In genomic region chr7:6410043-6410442, GRCm38 (mm10) we compare ENCODE assay signal across 8 mouse cellular contexts. TPM values are rescaled to one million over a fixed set of nuclear protein-coding genes. Genes with fewer than 3 reads are reported as not detected.
DNase-seq lines count a peak whose midpoint lies in the region; ATAC-seq lines count a peak whose summit lies in the region.

Gm20715 (plus strand) TSS chr7:6410277.

- H3K4me1 ChIP-seq in megakaryocyte, embryonic 14.5 days, result peaks cover 4% of the 10 kb centered on the region

- H3K36me3 ChIP-seq in megakaryocyte, embryonic 14.5 days (replicated peaks; ENCODE audit: low read length), result no peaks in the 10 kb centered on the region

- peak within 1 kb of the TSS; percentile 53 for H3K4me3 ChIP-seq in megakaryocyte, embryonic 14.5 days (replicated peaks)

- DNase-seq in R1 (ENCODE audit: low read depth, low spot score), result peak; percentile 97
- peak; percentile 96 for DNase-seq in embryo, embryonic 11 days
- DNase-seq in gastrocnemius, postnatal 36 days, result peak; percentile 89
- peak; percentile 43 for DNase-seq in left cerebral cortex, adult 8-10 months (ENCODE audit: low spot score in 2 of 2)
- peak; percentile 58 for DNase-seq in right cerebral cortex, postnatal 25 days
- peak; percentile 88 to 96 for DNase-seq in urinary bladder, postnatal 4 days (ENCODE audit: low spot score in 2 of 2)

- intact Hi-C loops in gastrocnemius, postnatal 36 days (cut with DNase I), result no loop called here

- peak; percentile 63 for ATAC-seq in inflammation-experienced regulatory T-cells, adult 6 months

- H3K27me3 ChIP-seq in megakaryocyte, embryonic 14.5 days (replicated peaks), result peaks cover under 1% of the 10 kb centered on the region

- H3K9me3 ChIP-seq in megakaryocyte, embryonic 14.5 days, result peaks cover 6% of the 10 kb centered on the region; the same call in 1 of the 2 replicates

RNA-seq across cellular contexts. Expression of gene Gm20715, which starts in this region (rescaled TPM):
- total RNA-seq in gastrocnemius, postnatal 36 days (2021), result not detected
- not detected for polyA plus RNA-seq in inflammation-experienced regulatory T-cells, adult 6 months (2017; shearing (Covaris generic))
- total RNA-seq in left cerebral cortex, adult 8-10 months (2022), result under 1 TPM; 0.20 to 0.46 (median 0.31) TPM
- polyA plus RNA-seq in megakaryocyte, embryonic 14.5 days (2012; ENCODE audit: insufficient read depth, low replicate concordance), result not detected in 2 replicates

Comparison
In these comparisons a context has a peak if more than half of its experiments do, and no peak if none do; other contexts are left out.
1. Peak in every context shown above with its lines: DNase-seq, ATAC-seq and H3K4me3 ChIP-seq.
2. Peak in DNase-seq in gastrocnemius, postnatal 36 days; RNA of the gene not detected or under 1 TPM.
3. Peak in ATAC-seq in inflammation-experienced regulatory T-cells, adult 6 months; RNA of the gene not detected or under 1 TPM.
4. Peak in DNase-seq in left cerebral cortex, adult 8-10 months; RNA of the gene not detected or under 1 TPM.
5. DNase-seq: peak in every context shown above with its lines; median percentile 97 in R1; 96 in embryo, embryonic 11 days; 92 in urinary bladder, postnatal 4 days; 89 in gastrocnemius, postnatal 36 days; 58 in right cerebral cortex, postnatal 25 days; 43 in left cerebral cortex, adult 8-10 months.